34 mouse cellular contexts compared by ENCODE assay signal in genomic region chr19:4131075-4131474, GRCm38 (mm10). TPM values are rescaled to one million over a fixed set of nuclear protein-coding genes. Genes with fewer than 3 reads are reported as not detected.
DNase-seq lines count a peak whose midpoint lies in the region; ATAC-seq and TF ChIP-seq lines count a peak whose summit lies in the region.
"Had no signal": no experiment of that assay in that cellular context is flagged by ENCODE, and none has a peak within 500 bp of the region (broad histone marks: within the 10 kb centered on the region; RNA-seq: fewer than 3 reads in every experiment).

No protein-coding gene starts in this region.

- ATAC-seq in erythroblast, adult 5-6 weeks (replicated peaks; ENCODE audit: low FRiP score, poor library complexity, severe bottlenecking) = peak; percentile 49
- ATAC-seq in liver, embryonic 11.5 days (replicated peaks; ENCODE audit: low FRiP score) = peak; percentile 86
- ATAC-seq in liver, postnatal 0 days = peak; percentile 54
- no peak for ATAC-seq in hindbrain, embryonic 12.5 days (ENCODE audit: low FRiP score)
- ATAC-seq: activated CD4-positive, CD25-positive, alpha-beta regulatory T cell, adult 4 months; forebrain, embryonic 15.5 days had no signal

- H3K9ac ChIP-seq in liver, embryonic 11.5 days (ENCODE audit: low read depth, low read length) = peak overlapping the region; percentile 48; the same call in 1 of the 2 replicates
- H3K9ac ChIP-seq in liver, postnatal 0 days (replicated peaks) = peak overlapping the region; percentile 55
- H3K9ac ChIP-seq in hindbrain, embryonic 12.5 days = no peak overlapping the region
- H3K9ac ChIP-seq: embryonic facial prominence, embryonic 12.5 days; forebrain, embryonic 15.5 days; hindbrain, embryonic 15.5 days; neural tube, embryonic 12.5 days had no signal

- no peak for TF ChIP-seq EP300 in liver, postnatal 0 days (IDR thresholded peaks at IDR 0.05; ENCODE audit: low read depth)

- no peaks in the 10 kb centered on the region for H3K27me3 ChIP-seq in spleen, adult 2 months (ENCODE audit: control insufficient read depth, insufficient read depth, low read length)
- H3K27me3 ChIP-seq in liver, embryonic 11.5 days (replicated peaks; ENCODE audit: control insufficient read depth, insufficient read depth, low read length) = no peaks in the 10 kb centered on the region
- H3K27me3 ChIP-seq in liver, postnatal 0 days (ENCODE audit: insufficient read depth, low read length) = no peaks in the 10 kb centered on the region
- no peaks in the 10 kb centered on the region for H3K27me3 ChIP-seq in hindbrain, embryonic 12.5 days
- H3K27me3 ChIP-seq: embryonic facial prominence, embryonic 12.5 days; forebrain, embryonic 15.5 days; hindbrain, embryonic 15.5 days; neural tube, embryonic 12.5 days had no signal

- peaks cover 33% of the 10 kb centered on the region for H3K36me3 ChIP-seq in spleen, adult 2 months (ENCODE audit: control insufficient read depth, insufficient read depth, low read length)
- H3K36me3 ChIP-seq in liver, embryonic 11.5 days (ENCODE audit: control insufficient read depth, insufficient read depth, low read length) = peaks cover 14% of the 10 kb centered on the region
- H3K36me3 ChIP-seq in liver, postnatal 0 days (replicated peaks; ENCODE audit: insufficient read depth, low read length) = peaks cover 46% of the 10 kb centered on the region
- peaks cover 54% of the 10 kb centered on the region for H3K36me3 ChIP-seq in hindbrain, embryonic 12.5 days

- H3K27ac ChIP-seq in spleen, adult 2 months (ENCODE audit: insufficient read depth, low read length) = no peak overlapping the region; the same call in 1 of the 2 replicates
- H3K27ac ChIP-seq in liver, embryonic 11.5 days (ENCODE audit: low read depth, low read length) = peak overlapping the region; percentile 61; the same call in 1 of the 2 replicates
- peak overlapping the region; percentile 55; the same call in 1 of the 2 replicates for H3K27ac ChIP-seq in liver, postnatal 0 days (ENCODE audit: low read depth)
- H3K27ac ChIP-seq in hindbrain, embryonic 12.5 days = no peak overlapping the region
- H3K27ac ChIP-seq: embryonic facial prominence, embryonic 12.5 days; forebrain, embryonic 15.5 days; hindbrain, embryonic 15.5 days; layer of hippocampus, adult 2 months; neural tube, embryonic 12.5 days had no signal

- DNase-seq in spleen, adult 2 months (ENCODE audit: low read depth in 1 of 2, low spot score in 2 of 2) = peak in 1 of 2 experiments; percentile 2
- DNase-seq in spleen, adult 12 weeks (ENCODE audit: low spot score) = no peak
- DNase-seq in liver, embryonic 11.5 days (ENCODE audit: low spot score) = no peak
- DNase-seq in liver, postnatal 0 days = no peak
- no peak for DNase-seq in cerebellum, adult 8-10 months
- no peak for DNase-seq in kidney, postnatal 4 days
- DNase-seq: adrenal gland, adult 8-10 months; cerebellum, adult 9-11 months; gastrocnemius, postnatal 10 days; heart, postnatal 4 days; kidney, adult 2 months; kidney, postnatal 14 days; lung, adult 18-20 months; lung, postnatal 10 days; midbrain, embryonic 14.5 days; right cerebral cortex, postnatal 4 days; thymus, postnatal 14 days had no signal

- H3K4me1 ChIP-seq in spleen, adult 2 months (ENCODE audit: control insufficient read depth, insufficient read depth, insufficient read length) = peaks cover 19% of the 10 kb centered on the region; the same call in 1 of the 2 replicates
- H3K4me1 ChIP-seq in liver, embryonic 11.5 days (replicated peaks; ENCODE audit: control insufficient read depth, insufficient read depth, low read length) = peaks cover 26% of the 10 kb centered on the region
- H3K4me1 ChIP-seq in liver, postnatal 0 days (ENCODE audit: insufficient read depth) = peaks cover 28% of the 10 kb centered on the region
- peaks cover 15% of the 10 kb centered on the region for H3K4me1 ChIP-seq in hindbrain, embryonic 12.5 days

- TF ChIP-seq POLR2A in spleen, adult 2 months (IDR thresholded peaks at IDR 0.05; ENCODE audit: low read depth, low read length) = no peak

- H3K9me3 ChIP-seq in liver, embryonic 11.5 days (ENCODE audit: control insufficient read depth, low read length) = no peaks in the 10 kb centered on the region
- H3K9me3 ChIP-seq in liver, postnatal 0 days (ENCODE audit: low read length) = no peaks in the 10 kb centered on the region
- no peaks in the 10 kb centered on the region for H3K9me3 ChIP-seq in hindbrain, embryonic 12.5 days (replicated peaks)
- H3K9me3 ChIP-seq: embryonic facial prominence, embryonic 12.5 days; forebrain, embryonic 15.5 days; hindbrain, embryonic 15.5 days; neural tube, embryonic 12.5 days had no signal

- H3K4me2 ChIP-seq in liver, embryonic 11.5 days = peak overlapping the region; percentile 47
- H3K4me2 ChIP-seq in liver, postnatal 0 days (ENCODE audit: low read depth, low read length) = peak overlapping the region; percentile 73
- H3K4me2 ChIP-seq in hindbrain, embryonic 12.5 days (replicated peaks) = no peak overlapping the region
- H3K4me2 ChIP-seq: embryonic facial prominence, embryonic 12.5 days; forebrain, embryonic 15.5 days; hindbrain, embryonic 15.5 days; neural tube, embryonic 12.5 days had no signal

- 0 out of 2 replicates have a peak overlapping the region, but pooled peaks have one; percentile 15 for H3K4me3 ChIP-seq in spleen, adult 2 months (ENCODE audit: extremely low read depth, insufficient read depth, insufficient read length)
- H3K4me3 ChIP-seq in liver, embryonic 11.5 days (ENCODE audit: low read depth, low read length) = peak overlapping the region; percentile 41
- H3K4me3 ChIP-seq in liver, postnatal 0 days (ENCODE audit: low read depth, low read length) = peak overlapping the region; percentile 53
- H3K4me3 ChIP-seq in hindbrain, embryonic 12.5 days = no peak overlapping the region
- H3K4me3 ChIP-seq: embryonic facial prominence, embryonic 12.5 days; forebrain, embryonic 15.5 days; hindbrain, embryonic 15.5 days; layer of hippocampus, adult 2 months; neural tube, embryonic 12.5 days had no signal

- TF ChIP-seq CTCF in spleen, adult 2 months (IDR thresholded peaks at IDR 0.05; ENCODE audit: extremely low read depth, insufficient read depth, insufficient read length, insufficient replicate concordance) = no peak
- TF ChIP-seq CTCF in liver, postnatal 0 days (IDR thresholded peaks at IDR 0.05; ENCODE audit: low read depth) = no peak

- 93% methylated on average over 5 of the region's 5 CpGs for WGBS in spleen, adult 2 months
- WGBS in liver, embryonic 11.5 days = 57% methylated on average over 5 of the region's 5 CpGs
- WGBS in liver, postnatal 0 days (ENCODE audit: insufficient replicate concordance) = 62% methylated on average over 5 of the region's 5 CpGs
- 92% methylated on average over 5 of the region's 5 CpGs for WGBS in hindbrain, embryonic 12.5 days

RNA-seq across cellular contexts. Expression of gene Aip, which starts 5.4 kb away (rescaled TPM):
- polyA plus RNA-seq in spleen, adult 2 months (2012; rRNA removed) = 85.3 and 99.6 TPM in 2 replicates
- 35.7 and 52.1 TPM in 2 replicates for total RNA-seq in erythroblast, adult 5-6 weeks (2015; ENCODE audit: low replicate concordance)
- total RNA-seq in erythroblast, adult 5-6 weeks (2017; ENCODE audit: low replicate concordance) = 20.9 and 49.9 TPM in 2 replicates
- polyA plus RNA-seq in liver, embryonic 11.5 days (2014; fragmentation: Nextera tagmentation; extraction: Ambion mirVana) = 56.2 and 61.8 TPM in 2 replicates
- polyA plus RNA-seq in liver, postnatal 0 days (2015; fragmentation: Nextera tagmentation; extraction: Ambion mirVana) = 23.1 and 26.8 TPM in 2 replicates
- 68.8 and 71.3 TPM in 2 replicates for polyA plus RNA-seq in hindbrain, embryonic 12.5 days (2016; fragmentation: Nextera tagmentation; extraction: Ambion mirVana)

RNA-seq across cellular contexts. Expression of gene Gpr152, which starts 8.5 kb away (rescaled TPM):
- 0.09 and 0.11 TPM in 2 replicates for polyA plus RNA-seq in spleen, adult 2 months (2012; rRNA removed)
- total RNA-seq in erythroblast, adult 5-6 weeks (2015; ENCODE audit: low replicate concordance) = not detected in 2 replicates
- total RNA-seq in erythroblast, adult 5-6 weeks (2017; ENCODE audit: low replicate concordance) = not detected in 2 replicates
- polyA plus RNA-seq in liver, embryonic 11.5 days (2014; fragmentation: Nextera tagmentation; extraction: Ambion mirVana) = not detected in 2 replicates
- not detected in 2 replicates for polyA plus RNA-seq in liver, postnatal 0 days (2015; fragmentation: Nextera tagmentation; extraction: Ambion mirVana)
- polyA plus RNA-seq in hindbrain, embryonic 12.5 days (2016; fragmentation: Nextera tagmentation; extraction: Ambion mirVana) = 0.05 TPM in 1 of 2 replicates, not detected in the other
- total RNA-seq: common myeloid progenitor, adult 5-6 weeks; gastrocnemius, postnatal 10 days; granulocyte monocyte progenitor cell, adult 5-6 weeks; layer of hippocampus, postnatal 25 days; left cerebral cortex, postnatal 10 days; megakaryocyte, adult 5-6 weeks had no signal
- polyA plus RNA-seq: activated CD4-positive, CD25-positive, alpha-beta regulatory T cell, adult 4 months; C2C12; embryonic facial prominence, embryonic 12.5 days; forebrain, embryonic 15.5 days; heart, embryonic 14.5 days; intestine, embryonic 14.5 days; limb, embryonic 11.5 days; midbrain, embryonic 14.5 days; neural tube, embryonic 12.5 days had no signal

RNA-seq across cellular contexts. Expression of gene Cabp4, which starts 12.8 kb away (rescaled TPM):
- 1.9 and 2.2 TPM in 2 replicates for polyA plus RNA-seq in spleen, adult 2 months (2012; rRNA removed)
- total RNA-seq in erythroblast, adult 5-6 weeks (2015; ENCODE audit: low replicate concordance) = not detected in 2 replicates
- total RNA-seq in erythroblast, adult 5-6 weeks (2017; ENCODE audit: low replicate concordance) = 0.43 TPM in 1 of 2 replicates, not detected in the other
- polyA plus RNA-seq in liver, embryonic 11.5 days (2014; fragmentation: Nextera tagmentation; extraction: Ambion mirVana) = 0.21 TPM in 1 of 2 replicates, not detected in the other
- 0.11 and 0.15 TPM in 2 replicates for polyA plus RNA-seq in liver, postnatal 0 days (2015; fragmentation: Nextera tagmentation; extraction: Ambion mirVana)
- 0.16 and 0.39 TPM in 2 replicates for polyA plus RNA-seq in hindbrain, embryonic 12.5 days (2016; fragmentation: Nextera tagmentation; extraction: Ambion mirVana)
- total RNA-seq: common myeloid progenitor, adult 5-6 weeks; gastrocnemius, postnatal 10 days; granulocyte monocyte progenitor cell, adult 5-6 weeks had no signal
- polyA plus RNA-seq: embryonic facial prominence, embryonic 12.5 days; heart, embryonic 14.5 days; intestine, embryonic 14.5 days; limb, embryonic 11.5 days had no signal

RNA-seq across cellular contexts. Expression of gene Coro1b, which starts 17.3 kb away (rescaled TPM):
- polyA plus RNA-seq in spleen, adult 2 months (2012; rRNA removed) = 386 and 394 TPM in 2 replicates
- total RNA-seq in erythroblast, adult 5-6 weeks (2015; ENCODE audit: low replicate concordance) = 55.8 and 69.6 TPM in 2 replicates
- total RNA-seq in erythroblast, adult 5-6 weeks (2017; ENCODE audit: low replicate concordance) = 19.1 and 22.6 TPM in 2 replicates
- polyA plus RNA-seq in liver, embryonic 11.5 days (2014; fragmentation: Nextera tagmentation; extraction: Ambion mirVana) = 126 and 132 TPM in 2 replicates
- 63.0 and 64.4 TPM in 2 replicates for polyA plus RNA-seq in liver, postnatal 0 days (2015; fragmentation: Nextera tagmentation; extraction: Ambion mirVana)
- 128 and 131 TPM in 2 replicates for polyA plus RNA-seq in hindbrain, embryonic 12.5 days (2016; fragmentation: Nextera tagmentation; extraction: Ambion mirVana)

RNA-seq across cellular contexts. Expression of gene Ptprcap, which starts 22.3 kb away (rescaled TPM):
- polyA plus RNA-seq in spleen, adult 2 months (2012; rRNA removed) = 631 and 1,026 TPM in 2 replicates
- total RNA-seq in erythroblast, adult 5-6 weeks (2015; ENCODE audit: low replicate concordance) = 22.9 and 36.6 TPM in 2 replicates
- total RNA-seq in erythroblast, adult 5-6 weeks (2017; ENCODE audit: low replicate concordance) = 7.7 and 8.3 TPM in 2 replicates
- 38.7 and 41.1 TPM in 2 replicates for polyA plus RNA-seq in liver, embryonic 11.5 days (2014; fragmentation: Nextera tagmentation; extraction: Ambion mirVana)
- polyA plus RNA-seq in liver, postnatal 0 days (2015; fragmentation: Nextera tagmentation; extraction: Ambion mirVana) = 35.7 and 35.8 TPM in 2 replicates
- 1.0 and 1.2 TPM in 2 replicates for polyA plus RNA-seq in hindbrain, embryonic 12.5 days (2016; fragmentation: Nextera tagmentation; extraction: Ambion mirVana)

Comparison
In these comparisons a context has a peak if more than half of its experiments do, and no peak if none do; other contexts are left out.
1. H3K27ac ChIP-seq: peak in liver, embryonic 11.5 days (single experiment) and liver, postnatal 0 days (single experiment); none in spleen, adult 2 months (single experiment) and hindbrain, embryonic 12.5 days (single experiment).